8 mouse cellular contexts compared by ENCODE assay signal in the genomic region with DNA sequence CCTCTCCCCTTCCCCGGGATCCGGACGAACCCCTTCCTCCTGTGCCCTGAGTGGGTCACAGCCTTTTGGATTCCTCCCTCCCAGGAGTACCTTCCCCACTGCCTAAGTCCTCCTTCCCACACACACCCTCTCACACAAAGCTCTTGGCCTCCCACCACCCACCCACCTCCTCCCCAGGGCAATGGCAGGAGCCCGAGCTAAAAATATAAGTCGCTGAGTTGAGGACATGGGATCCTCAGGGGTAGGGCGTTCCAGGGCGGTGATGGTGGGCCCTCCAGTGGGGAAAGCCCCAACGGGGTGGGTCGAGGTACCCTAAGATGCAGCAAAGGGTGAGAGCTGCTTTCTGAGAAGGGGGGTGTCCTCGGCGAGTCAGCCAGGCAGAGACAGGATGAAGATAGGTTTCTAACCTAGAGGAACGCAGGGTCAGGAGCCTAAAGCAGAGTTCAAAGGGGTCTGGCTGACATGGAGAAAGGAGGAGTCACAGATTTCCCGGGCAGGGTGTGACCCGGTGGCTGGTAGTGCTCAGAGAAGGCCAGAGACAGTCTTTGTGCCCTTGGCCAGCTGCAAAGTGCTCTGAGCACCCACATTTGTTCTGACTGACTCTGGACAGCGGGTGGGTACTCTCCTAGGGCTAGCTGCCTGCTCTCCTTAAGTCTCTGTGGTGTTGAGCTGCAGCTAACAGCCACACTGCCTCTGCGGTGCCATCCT. TPM values are rescaled to one million over a fixed set of nuclear protein-coding genes. Genes with fewer than 3 reads are reported as not detected.
DNase-seq lines count a peak whose midpoint lies in the region; ATAC-seq lines count a peak whose summit lies in the region.

No protein-coding gene starts in this region.

- H3K9ac ChIP-seq in heart, embryonic 13.5 days = peak overlapping the region; percentile 92
- H3K9ac ChIP-seq in midbrain, embryonic 13.5 days (replicated peaks) = peak overlapping the region; percentile 73

- DNase-seq in heart, adult 9 months (ENCODE audit: low spot score in 2 of 2) = no peak
- peak; percentile 54 for DNase-seq in Muller cell, postnatal 12 days (ENCODE audit: inconsistent ontology term)
- peak; percentile 21 for DNase-seq in hindbrain, embryonic 10.5 days (ENCODE audit: low spot score)
- no peak for DNase-seq in testis, postnatal 14 days (ENCODE audit: low spot score)
- DNase-seq in left cerebral cortex, adult 8-10 months (ENCODE audit: low spot score in 2 of 2) = no peak
- DNase-seq in kidney, adult 9 months = no peak

- WGBS in heart, embryonic 13.5 days = 8% methylated on average over 16 of the region's 16 CpGs
- 13% methylated on average over 16 of the region's 16 CpGs for WGBS in hindbrain, embryonic 10.5 days
- 14% methylated on average over 16 of the region's 16 CpGs for WGBS in midbrain, embryonic 13.5 days

- H3K27me3 ChIP-seq in heart, embryonic 13.5 days (replicated peaks) = peaks cover 27% of the 10 kb centered on the region
- H3K27me3 ChIP-seq in hindbrain, embryonic 10.5 days (ENCODE audit: insufficient read depth, poor library complexity, severe bottlenecking) = peaks cover 56% of the 10 kb centered on the region
- peaks cover 49% of the 10 kb centered on the region for H3K27me3 ChIP-seq in midbrain, embryonic 13.5 days

- H3K9me3 ChIP-seq in heart, embryonic 13.5 days = no peaks in the 10 kb centered on the region
- H3K9me3 ChIP-seq in hindbrain, embryonic 10.5 days = no peaks in the 10 kb centered on the region
- no peaks in the 10 kb centered on the region for H3K9me3 ChIP-seq in midbrain, embryonic 13.5 days

- H3K4me1 ChIP-seq in heart, embryonic 13.5 days = peaks cover 68% of the 10 kb centered on the region
- peaks cover 69% of the 10 kb centered on the region for H3K4me1 ChIP-seq in hindbrain, embryonic 10.5 days (replicated peaks)
- peaks cover 27% of the 10 kb centered on the region for H3K4me1 ChIP-seq in midbrain, embryonic 13.5 days (replicated peaks)

- 0 out of 2 replicates have a peak, but pooled peaks have one; percentile 2 for ATAC-seq in heart, embryonic 13.5 days (ENCODE audit: extremely low read depth, insufficient number of reproducible peaks, low FRiP score, low TSS enrichment)
- peak; percentile 18; the same call in 1 of the 2 replicates for ATAC-seq in midbrain, embryonic 13.5 days

- no peaks in the 10 kb centered on the region for H3K36me3 ChIP-seq in heart, embryonic 13.5 days
- H3K36me3 ChIP-seq in hindbrain, embryonic 10.5 days = no peaks in the 10 kb centered on the region
- no peaks in the 10 kb centered on the region for H3K36me3 ChIP-seq in midbrain, embryonic 13.5 days

- peak overlapping the region; percentile 95 for H3K27ac ChIP-seq in heart, embryonic 13.5 days (replicated peaks)
- H3K27ac ChIP-seq in hindbrain, embryonic 10.5 days = peak overlapping the region; percentile 86
- H3K27ac ChIP-seq in midbrain, embryonic 13.5 days = no peak overlapping the region

- H3K4me2 ChIP-seq in heart, embryonic 13.5 days = peak overlapping the region; percentile 90
- H3K4me2 ChIP-seq in midbrain, embryonic 13.5 days (replicated peaks) = peak overlapping the region; percentile 97

- peak overlapping the region; percentile 64 for H3K4me3 ChIP-seq in heart, embryonic 13.5 days
- H3K4me3 ChIP-seq in hindbrain, embryonic 10.5 days = peak overlapping the region; percentile 68
- H3K4me3 ChIP-seq in midbrain, embryonic 13.5 days (replicated peaks) = peak overlapping the region; percentile 54

RNA-seq across cellular contexts. Expression of a gene that starts 0.7 kb away (rescaled TPM):
- polyA plus RNA-seq in heart, embryonic 13.5 days (2015; fragmentation: Nextera tagmentation; extraction: Ambion mirVana) = 69.3 and 83.9 TPM in 2 replicates
- 3.7 and 5.5 TPM in 2 replicates for polyA plus RNA-seq in hindbrain, embryonic 10.5 days (2016; fragmentation: Nextera tagmentation; extraction: Ambion mirVana)
- 1.1 and 1.5 TPM in 2 replicates for polyA plus RNA-seq in midbrain, embryonic 13.5 days (2015; fragmentation: Nextera tagmentation; extraction: Ambion mirVana)
- 10 to 100 TPM; 21.8 to 41.0 (median 28.6) TPM for total RNA-seq in left cerebral cortex, adult 8-10 months (2022)

RNA-seq across cellular contexts. Expression of a gene that starts 24.0 kb away (rescaled TPM):
- 129 and 149 TPM in 2 replicates for polyA plus RNA-seq in heart, embryonic 13.5 days (2015; fragmentation: Nextera tagmentation; extraction: Ambion mirVana)
- 281 and 334 TPM in 2 replicates for polyA plus RNA-seq in hindbrain, embryonic 10.5 days (2016; fragmentation: Nextera tagmentation; extraction: Ambion mirVana)
- polyA plus RNA-seq in midbrain, embryonic 13.5 days (2015; fragmentation: Nextera tagmentation; extraction: Ambion mirVana) = 83.0 and 96.5 TPM in 2 replicates
- 10 to 100 TPM; 16.8 to 26.8 (median 23.8) TPM for total RNA-seq in left cerebral cortex, adult 8-10 months (2022)

RNA-seq across cellular contexts. Expression of a gene that starts 31.9 kb away (rescaled TPM):
- 3.2 TPM in 2 replicates for polyA plus RNA-seq in heart, embryonic 13.5 days (2015; fragmentation: Nextera tagmentation; extraction: Ambion mirVana)
- 1.5 and 1.8 TPM in 2 replicates for polyA plus RNA-seq in hindbrain, embryonic 10.5 days (2016; fragmentation: Nextera tagmentation; extraction: Ambion mirVana)
- 0.43 and 1.8 TPM in 2 replicates for polyA plus RNA-seq in midbrain, embryonic 13.5 days (2015; fragmentation: Nextera tagmentation; extraction: Ambion mirVana)
- total RNA-seq in left cerebral cortex, adult 8-10 months (2022) = 100 to 1,000 TPM; 171 to 194 (median 182) TPM

RNA-seq across cellular contexts. Expression of a gene that starts 54.2 kb away (rescaled TPM):
- polyA plus RNA-seq in heart, embryonic 13.5 days (2015; fragmentation: Nextera tagmentation; extraction: Ambion mirVana) = 59.2 and 66.6 TPM in 2 replicates
- 50.9 and 56.8 TPM in 2 replicates for polyA plus RNA-seq in hindbrain, embryonic 10.5 days (2016; fragmentation: Nextera tagmentation; extraction: Ambion mirVana)
- polyA plus RNA-seq in midbrain, embryonic 13.5 days (2015; fragmentation: Nextera tagmentation; extraction: Ambion mirVana) = 55.9 and 61.1 TPM in 2 replicates
- 100 to 1,000 TPM; 158 to 174 (median 171) TPM for total RNA-seq in left cerebral cortex, adult 8-10 months (2022)

RNA-seq across cellular contexts. Expression of a gene that starts 58.1 kb away (rescaled TPM):
- 5.8 and 6.2 TPM in 2 replicates for polyA plus RNA-seq in heart, embryonic 13.5 days (2015; fragmentation: Nextera tagmentation; extraction: Ambion mirVana)
- polyA plus RNA-seq in hindbrain, embryonic 10.5 days (2016; fragmentation: Nextera tagmentation; extraction: Ambion mirVana) = 7.1 and 10.9 TPM in 2 replicates
- polyA plus RNA-seq in midbrain, embryonic 13.5 days (2015; fragmentation: Nextera tagmentation; extraction: Ambion mirVana) = 2.8 and 3.3 TPM in 2 replicates
- 1 to 10 TPM in 2 of 4 experiments, under 1 TPM in 2; 0.81 to 1.7 (median 1.1) TPM for total RNA-seq in left cerebral cortex, adult 8-10 months (2022)

Comparison
In these comparisons a context has a peak if more than half of its experiments do, and no peak if none do; other contexts are left out.
1. DNase-seq: peak in Muller cell, postnatal 12 days (single experiment) and hindbrain, embryonic 10.5 days (single experiment); none in heart, adult 9 months (0 of 2), testis, postnatal 14 days (single experiment), left cerebral cortex, adult 8-10 months (0 of 2) and kidney, adult 9 months (single experiment).
2. RNA of a gene that starts 0.7 kb away (polyA plus RNA-seq): 69.3 to 83.9 TPM in heart, embryonic 13.5 days; 3.7 to 5.5 TPM in hindbrain, embryonic 10.5 days and 1.1 to 1.5 TPM in midbrain, embryonic 13.5 days; every median in the first group is over 10 times any median in the second.
3. Peak in every context shown above with its lines, with median percentiles within 50 percentile points of each other: H3K4me3 ChIP-seq.